Mouse (Mus musculus): Measurements from ENCODE around the gene Fmnl2. TPM values are rescaled to one million over a fixed set of nuclear protein-coding genes. Genes with fewer than 3 reads are reported as not detected.

The Fmnl2 gene
- polyA plus RNA-seq, 1 experiment from 2014 or later: 11.2 TPM

GRCm38 (mm10) chr2:53053714-53054113 lies 196.1 kb downstream of the Fmnl2 start:
- ATAC-seq (ENCODE audit: insufficient number of reproducible peaks, low FRiP score, low TSS enrichment, low read depth) (peak; percentile 84), DNase-seq (ENCODE audit: low spot score) (peak; percentile 50)
- Histone ChIP-seq H3K9ac (ENCODE audit: low read length) (no peak overlapping the region), H3K27ac (replicated peaks; ENCODE audit: low read depth, low read length) (peak overlapping the region; percentile 91), H3K27me3 (ENCODE audit: control insufficient read depth, insufficient read depth, low read length) (no peaks in the 10 kb centered on the region), H3K36me3 (ENCODE audit: control insufficient read depth, insufficient read depth, low read length) (no peaks in the 10 kb centered on the region), H3K4me1 (ENCODE audit: control insufficient read depth, insufficient read depth, low read length) (peaks cover 9% of the 10 kb centered on the region; the same call in 1 of the 2 replicates), H3K4me2 (ENCODE audit: low read depth, severe bottlenecking) (no peak overlapping the region), H3K9me3 (ENCODE audit: control insufficient read depth, low read length) (no peaks in the 10 kb centered on the region), H3K4me3 (ENCODE audit: low read depth, low read length) (no peak overlapping the region)
- 26% methylated on average over 7 of the region's 7 CpGs for WGBS

GRCm38 (mm10) chr2:53056556-53056955 lies 198.9 kb downstream of the Fmnl2 start:
- H3K9me3 ChIP-seq (ENCODE audit: control insufficient read depth, low read length): no peaks in the 10 kb centered on the region
- DNase-seq (ENCODE audit: low spot score): no peak
- H3K36me3 ChIP-seq (ENCODE audit: control insufficient read depth, insufficient read depth, low read length): no peaks in the 10 kb centered on the region
- no peaks in the 10 kb centered on the region for H3K27me3 ChIP-seq (ENCODE audit: control insufficient read depth, insufficient read depth, low read length)
- H3K4me2 ChIP-seq (ENCODE audit: low read depth, severe bottlenecking): no peak overlapping the region
- H3K4me3 ChIP-seq (ENCODE audit: low read depth, low read length): no peak overlapping the region
- 92% methylated on average over 6 of the region's 6 CpGs for WGBS
- ATAC-seq (ENCODE audit: insufficient number of reproducible peaks, low FRiP score, low TSS enrichment, low read depth): no peak
- H3K9ac ChIP-seq (ENCODE audit: low read length): no peak overlapping the region
- H3K27ac ChIP-seq (replicated peaks; ENCODE audit: low read depth, low read length): no peak overlapping the region
- H3K4me1 ChIP-seq (ENCODE audit: control insufficient read depth, insufficient read depth, low read length): peaks cover 9% of the 10 kb centered on the region; the same call in 1 of the 2 replicates

GRCm38 (mm10) chr2:53057291-53057690 lies 199.6 kb downstream of the Fmnl2 start:
- DNase-seq (ENCODE audit: low spot score) (no peak), ATAC-seq (ENCODE audit: insufficient number of reproducible peaks, low FRiP score, low TSS enrichment, low read depth) (no peak)
- Histone ChIP-seq H3K4me1 (ENCODE audit: control insufficient read depth, insufficient read depth, low read length) (peaks cover 9% of the 10 kb centered on the region; the same call in 1 of the 2 replicates), H3K27me3 (ENCODE audit: control insufficient read depth, insufficient read depth, low read length) (no peaks in the 10 kb centered on the region), H3K4me2 (ENCODE audit: low read depth, severe bottlenecking) (no peak overlapping the region), H3K36me3 (ENCODE audit: control insufficient read depth, insufficient read depth, low read length) (no peaks in the 10 kb centered on the region), H3K27ac (replicated peaks; ENCODE audit: low read depth, low read length) (no peak overlapping the region), H3K9me3 (ENCODE audit: control insufficient read depth, low read length) (no peaks in the 10 kb centered on the region), H3K9ac (ENCODE audit: low read length) (no peak overlapping the region), H3K4me3 (ENCODE audit: low read depth, low read length) (no peak overlapping the region)
- WGBS: 88% methylated on average over 2 of the region's 2 CpGs

GRCm38 (mm10) chr2:53061363-53062000 lies 203.8 kb downstream of the Fmnl2 start:
- Histone ChIP-seq H3K9ac (ENCODE audit: low read length) (no peak overlapping the region), H3K4me3 (ENCODE audit: low read depth, low read length) (no peak overlapping the region)

GRCm38 (mm10) chr2:53066973-53067372 lies 209.3 kb downstream of the Fmnl2 start:
- 92% methylated on average over 2 of the region's 2 CpGs for WGBS
- no peak for DNase-seq (ENCODE audit: low spot score)
- ATAC-seq (ENCODE audit: insufficient number of reproducible peaks, low FRiP score, low TSS enrichment, low read depth): no peak
- no peak overlapping the region for H3K4me2 ChIP-seq (ENCODE audit: low read depth, severe bottlenecking)
- H3K27me3 ChIP-seq (ENCODE audit: control insufficient read depth, insufficient read depth, low read length): no peaks in the 10 kb centered on the region
- H3K36me3 ChIP-seq (ENCODE audit: control insufficient read depth, insufficient read depth, low read length): no peaks in the 10 kb centered on the region; the same call in 1 of the 2 replicates
- no peak overlapping the region for H3K4me3 ChIP-seq (ENCODE audit: low read depth, low read length)
- H3K4me1 ChIP-seq (ENCODE audit: control insufficient read depth, insufficient read depth, low read length): no peaks in the 10 kb centered on the region
- no peaks in the 10 kb centered on the region for H3K9me3 ChIP-seq (ENCODE audit: control insufficient read depth, low read length)
- no peak overlapping the region for H3K9ac ChIP-seq (ENCODE audit: low read length)
- H3K27ac ChIP-seq (replicated peaks; ENCODE audit: low read depth, low read length): no peak overlapping the region

More at GRCm38 (mm10) chr2:53061363-53062000, 203.8 kb downstream of the Fmnl2 start:
- no peaks in the 10 kb centered on the region for H3K36me3 ChIP-seq (ENCODE audit: control insufficient read depth, insufficient read depth, low read length)
- ATAC-seq (ENCODE audit: insufficient number of reproducible peaks, low FRiP score, low TSS enrichment, low read depth): no peak
- no peak for DNase-seq (ENCODE audit: low spot score)
- no peak overlapping the region for H3K27ac ChIP-seq (replicated peaks; ENCODE audit: low read depth, low read length)
- 89% methylated on average over 9 of the region's 9 CpGs for WGBS
- no peaks in the 10 kb centered on the region for H3K9me3 ChIP-seq (ENCODE audit: control insufficient read depth, low read length)
- H3K4me2 ChIP-seq (ENCODE audit: low read depth, severe bottlenecking): no peak overlapping the region
- no peaks in the 10 kb centered on the region for H3K4me1 ChIP-seq (ENCODE audit: control insufficient read depth, insufficient read depth, low read length)
- H3K27me3 ChIP-seq (ENCODE audit: control insufficient read depth, insufficient read depth, low read length): no peaks in the 10 kb centered on the region

GRCm38 (mm10) chr2:53070607-53071006 lies 212.9 kb downstream of the Fmnl2 start:
- Histone ChIP-seq H3K27me3 (ENCODE audit: control insufficient read depth, insufficient read depth, low read length) (no peaks in the 10 kb centered on the region), H3K27ac (replicated peaks; ENCODE audit: low read depth, low read length) (no peak overlapping the region), H3K36me3 (ENCODE audit: control insufficient read depth, insufficient read depth, low read length) (no peaks in the 10 kb centered on the region; the same call in 1 of the 2 replicates), H3K4me3 (ENCODE audit: low read depth, low read length) (no peak overlapping the region), H3K9me3 (ENCODE audit: control insufficient read depth, low read length) (no peaks in the 10 kb centered on the region), H3K4me1 (ENCODE audit: control insufficient read depth, insufficient read depth, low read length) (no peaks in the 10 kb centered on the region), H3K9ac (ENCODE audit: low read length) (no peak overlapping the region), H3K4me2 (ENCODE audit: low read depth, severe bottlenecking) (no peak overlapping the region)
- no peak for ATAC-seq (ENCODE audit: insufficient number of reproducible peaks, low FRiP score, low TSS enrichment, low read depth)
- WGBS: 40% methylated on average over 1 of the region's 1 CpGs
- no peak for DNase-seq (ENCODE audit: low spot score)

- Histone ChIP-seq H3K36me3 (ENCODE audit: control insufficient read depth, insufficient read depth, low read length) (no peaks in the 10 kb centered on the region), H3K27me3 (ENCODE audit: control insufficient read depth, insufficient read depth, low read length) (no peaks in the 10 kb centered on the region), H3K4me3 (ENCODE audit: low read depth, low read length) (no peak overlapping the region), H3K4me2 (ENCODE audit: low read depth, severe bottlenecking) (no peak overlapping the region), H3K4me1 (ENCODE audit: control insufficient read depth, insufficient read depth, low read length) (no peaks in the 10 kb centered on the region), H3K9ac (ENCODE audit: low read length) (no peak overlapping the region), H3K9me3 (ENCODE audit: control insufficient read depth, low read length) (no peaks in the 10 kb centered on the region), H3K27ac (replicated peaks; ENCODE audit: low read depth, low read length) (no peak overlapping the region)
- WGBS: 31% methylated on average over 2 of the region's 2 CpGs
- no peak for DNase-seq (ENCODE audit: low spot score)
- no peak for ATAC-seq (ENCODE audit: insufficient number of reproducible peaks, low FRiP score, low TSS enrichment, low read depth)
These were observed 222.1 kb downstream of the Fmnl2 start for GRCm38 (mm10) chr2:53079693-53080286.

GRCm38 (mm10) chr2:53082045-53082444 lies 224.4 kb downstream of the Fmnl2 start:
- H3K4me3 ChIP-seq (ENCODE audit: low read depth, low read length): no peak overlapping the region

More at GRCm38 (mm10) chr2:53082045-53082444, 224.4 kb downstream of the Fmnl2 start:
- H3K4me2 ChIP-seq (ENCODE audit: low read depth, severe bottlenecking): no peak overlapping the region
- H3K27ac ChIP-seq (replicated peaks; ENCODE audit: low read depth, low read length): no peak overlapping the region
- H3K9me3 ChIP-seq (ENCODE audit: control insufficient read depth, low read length): no peaks in the 10 kb centered on the region
- no peaks in the 10 kb centered on the region for H3K4me1 ChIP-seq (ENCODE audit: control insufficient read depth, insufficient read depth, low read length)
- H3K9ac ChIP-seq (ENCODE audit: low read length): no peak overlapping the region
- no peaks in the 10 kb centered on the region for H3K27me3 ChIP-seq (ENCODE audit: control insufficient read depth, insufficient read depth, low read length)
- WGBS: 88% methylated on average over 4 of the region's 4 CpGs
- DNase-seq (ENCODE audit: low spot score) (no peak), ATAC-seq (ENCODE audit: insufficient number of reproducible peaks, low FRiP score, low TSS enrichment, low read depth) (no peak)
- H3K36me3 ChIP-seq (ENCODE audit: control insufficient read depth, insufficient read depth, low read length): no peaks in the 10 kb centered on the region

All from limb, embryonic 11.5 days (tissue).